Mouse (Mus musculus) erythroblast, embryonic 14.5 days (primary cell): ENCODE measurements around the gene Tmem130. TPM values are rescaled to one million over a fixed set of nuclear protein-coding genes. Genes with fewer than 3 reads are reported as not detected.

ENCODE experiments used
- H3K27me3 ChIP-seq: 2 replicates; pipeline ENCODE4 v1.6.1; 2012; ENCODE audit warnings: inconsistent platforms; ENCODE audit not compliant: control insufficient read depth
- H3K36me3 ChIP-seq: 2 replicates; pipeline ENCODE4 v1.6.1; 2012; ENCODE audit warnings: mild to moderate bottlenecking, inconsistent platforms; ENCODE audit not compliant: control insufficient read depth
- H3K4me1 ChIP-seq: 2 replicates; pipeline ENCODE4 v1.6.1; 2012; ENCODE audit warnings: inconsistent platforms; ENCODE audit not compliant: control insufficient read depth
- H3K4me3 ChIP-seq: replicated peaks from 2 replicates; pipeline ENCODE3; 2012; ENCODE audit warnings: moderate library complexity, mild to moderate bottlenecking, inconsistent platforms
- H3K9me3 ChIP-seq: 2 replicates; pipeline ENCODE4 v1.6.1; 2012; ENCODE audit warnings: low read length, inconsistent platforms, mixed read lengths; ENCODE audit not compliant: control insufficient read depth
- GATA1 ChIP-seq: IDR thresholded peaks from 2 replicates; pipeline ENCODE4 v1.6.1; 2012; ENCODE audit warnings: low read length, inconsistent platforms, mixed read lengths
- TAL1 ChIP-seq: IDR thresholded peaks from 3 replicates; pipeline ENCODE4 v1.6.1; 2012; ENCODE audit warnings: low read length, inconsistent platforms, mixed read lengths
- polyA plus RNA-seq: library from polyadenylated mRNA; stranded (reverse); fragments of >175 nt; gene quantifications from 2 replicates; pipeline ENCODE4 v1.2.3, GENCODE M21; 2012

Gene Tmem130
- polyA plus RNA-seq, 1 experiment: not detected

- Histone ChIP-seq H3K27me3 (no peaks in the 10 kb centered on the region), H3K9me3 (no peaks in the 10 kb centered on the region), H3K4me3 (no peak overlapping the region), H3K4me1 (peaks cover 2% of the 10 kb centered on the region; the same call in 1 of the 2 replicates), H3K36me3 (no peaks in the 10 kb centered on the region)
- no peak for TF ChIP-seq TAL1
- TF ChIP-seq GATA1: no peak
These were observed 9.2 kb downstream of the Tmem130 start for GRCm38 (mm10) chr5:144752432-144752831.

GRCm38 (mm10) chr5:144737101-144737500 lies 24.5 kb downstream of the Tmem130 start:
- no peak for TF ChIP-seq TAL1
- no peak for TF ChIP-seq GATA1
- H3K9me3 ChIP-seq: peaks cover 7% of the 10 kb centered on the region; the same call in 1 of the 2 replicates
- no peaks in the 10 kb centered on the region for H3K27me3 ChIP-seq
- no peaks in the 10 kb centered on the region for H3K4me1 ChIP-seq
- H3K4me3 ChIP-seq: no peak overlapping the region
- H3K36me3 ChIP-seq: no peaks in the 10 kb centered on the region

GRCm38 (mm10) chr5:144734949-144735348 lies 26.7 kb downstream of the Tmem130 start:
- no peaks in the 10 kb centered on the region for H3K27me3 ChIP-seq
- H3K4me1 ChIP-seq: no peaks in the 10 kb centered on the region
- H3K4me3 ChIP-seq: no peak overlapping the region
- H3K36me3 ChIP-seq: no peaks in the 10 kb centered on the region
- H3K9me3 ChIP-seq: no peaks in the 10 kb centered on the region
- TF ChIP-seq TAL1: no peak
- TF ChIP-seq GATA1: no peak

GRCm38 (mm10) chr5:144733953-144734352 lies 27.7 kb downstream of the Tmem130 start:
- TF ChIP-seq TAL1: no peak
- no peak for TF ChIP-seq GATA1
- Histone ChIP-seq H3K9me3 (no peaks in the 10 kb centered on the region), H3K36me3 (no peaks in the 10 kb centered on the region), H3K27me3 (no peaks in the 10 kb centered on the region), H3K4me3 (no peak overlapping the region), H3K4me1 (no peaks in the 10 kb centered on the region)

- TF ChIP-seq GATA1: no peak
- TF ChIP-seq TAL1: no peak
- no peaks in the 10 kb centered on the region for H3K36me3 ChIP-seq
- no peaks in the 10 kb centered on the region for H3K4me1 ChIP-seq
- no peak overlapping the region for H3K4me3 ChIP-seq
- no peaks in the 10 kb centered on the region for H3K27me3 ChIP-seq
- H3K9me3 ChIP-seq: no peaks in the 10 kb centered on the region
These were observed 32.4 kb downstream of the Tmem130 start for GRCm38 (mm10) chr5:144729216-144729615.

DNA sequence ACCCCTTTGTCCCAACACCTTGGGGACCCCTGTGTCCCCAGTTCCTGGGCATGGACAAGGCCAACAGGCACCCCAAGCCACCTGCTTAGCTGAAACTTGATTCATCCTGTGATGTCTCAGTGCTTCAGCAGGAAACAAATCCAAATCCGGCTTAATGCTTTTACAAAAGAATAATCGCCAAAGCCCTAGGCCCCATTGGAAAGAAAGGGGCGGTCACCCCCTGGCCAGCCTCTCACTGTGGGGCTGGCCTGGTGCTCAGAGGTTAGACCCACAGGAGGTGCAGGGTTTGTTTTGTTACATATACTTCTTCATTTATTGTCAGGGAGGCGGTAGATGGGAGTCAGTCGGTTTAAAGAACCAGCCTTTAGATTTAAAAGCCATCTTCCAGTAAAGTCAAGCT lies 33.4 kb downstream of the Tmem130 start:
- no peaks in the 10 kb centered on the region for H3K4me1 ChIP-seq
- no peak overlapping the region for H3K4me3 ChIP-seq
- H3K27me3 ChIP-seq: no peaks in the 10 kb centered on the region
- H3K9me3 ChIP-seq: no peaks in the 10 kb centered on the region
- H3K36me3 ChIP-seq: no peaks in the 10 kb centered on the region
- TF ChIP-seq TAL1 (no peak), GATA1 (no peak)

- Histone ChIP-seq H3K27me3 (no peaks in the 10 kb centered on the region), H3K9me3 (no peaks in the 10 kb centered on the region), H3K4me1 (no peaks in the 10 kb centered on the region), H3K4me3 (no peak overlapping the region), H3K36me3 (no peaks in the 10 kb centered on the region)
- no peak for TF ChIP-seq GATA1
- TF ChIP-seq TAL1: no peak
These were observed 34.5 kb downstream of the Tmem130 start for GRCm38 (mm10) chr5:144727119-144727518.

- TF ChIP-seq TAL1: no peak
- no peak for TF ChIP-seq GATA1
- Histone ChIP-seq H3K9me3 (no peaks in the 10 kb centered on the region), H3K4me1 (no peaks in the 10 kb centered on the region), H3K36me3 (no peaks in the 10 kb centered on the region), H3K4me3 (no peak overlapping the region), H3K27me3 (no peaks in the 10 kb centered on the region)
These were observed 36.1 kb downstream of the Tmem130 start for GRCm38 (mm10) chr5:144725554-144725953.

DNA sequence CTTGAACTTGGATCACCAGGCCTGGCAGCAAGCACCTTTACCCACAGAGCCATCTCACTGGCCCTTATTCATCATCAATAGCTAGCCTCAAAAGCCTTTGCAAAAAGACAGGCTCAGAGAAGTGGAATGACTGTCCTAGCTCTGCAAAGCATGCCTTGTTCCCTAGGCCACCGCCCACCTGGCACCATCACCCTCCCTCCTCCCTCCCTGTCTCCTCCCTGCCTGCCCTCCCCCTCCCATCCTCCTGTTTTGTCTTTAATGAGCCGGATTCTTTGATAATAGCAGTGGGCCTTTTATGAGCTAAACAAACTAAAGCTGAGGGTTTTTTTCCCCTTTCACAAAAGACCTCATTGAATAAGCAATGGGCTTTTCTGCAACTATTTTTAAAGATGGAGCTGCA lies 36.7 kb downstream of the Tmem130 start:
- no peak overlapping the region for H3K4me3 ChIP-seq
- H3K27me3 ChIP-seq: no peaks in the 10 kb centered on the region
- TF ChIP-seq GATA1: no peak
- no peak for TF ChIP-seq TAL1
- no peaks in the 10 kb centered on the region for H3K4me1 ChIP-seq
- H3K9me3 ChIP-seq: no peaks in the 10 kb centered on the region
- no peaks in the 10 kb centered on the region for H3K36me3 ChIP-seq

GRCm38 (mm10) chr5:144720281-144720680 lies 41.3 kb downstream of the Tmem130 start:
- no peak overlapping the region for H3K4me3 ChIP-seq
- no peaks in the 10 kb centered on the region for H3K36me3 ChIP-seq
- no peaks in the 10 kb centered on the region for H3K4me1 ChIP-seq
- no peaks in the 10 kb centered on the region for H3K27me3 ChIP-seq
- no peaks in the 10 kb centered on the region for H3K9me3 ChIP-seq
- TF ChIP-seq TAL1: no peak
